Mouse (Mus musculus) liver, embryonic 13.5 days (tissue): Measurements from ENCODE around the gene Pfn2. TPM values are rescaled to one million over a fixed set of nuclear protein-coding genes. Genes with fewer than 3 reads are reported as not detected.
A peak's percentile ranks its signal among the peaks of the same experiment; 100 is the strongest.
"Not testable (repeated sequence)": the region's sequence is repeated elsewhere in the genome, so short reads cannot be mapped to it uniquely, and the experiment has no call there.

Source experiments
- ATAC-seq: fragments of 200-750 bp; cut with Nextera tagmentation; 2 replicates; pipeline ENCODE4 v1.8.0; 2017; ENCODE audit warnings: low read depth, mild to moderate bottlenecking, moderate number of reproducible peaks, moderate library complexity
- DNase-seq: peaks from one replicate; pipeline ENCODE4 v3.0.0; 2022
- H3K27ac ChIP-seq: fragments of 300-500 bp; sonication (generic); 2 replicates; pipeline ENCODE4 v1.5.1; 2015; ENCODE audit warnings: moderate library complexity, mild to moderate bottlenecking, inconsistent platforms
- H3K27me3 ChIP-seq: fragments of 300-500 bp; sonication (generic); 2 replicates; pipeline ENCODE4 v1.6.1; 2015; ENCODE audit warnings: mild to moderate bottlenecking, inconsistent platforms
- H3K36me3 ChIP-seq: fragments of 300-500 bp; sonication (generic); 2 replicates; pipeline ENCODE4 v1.6.1; 2015; ENCODE audit warnings: mild to moderate bottlenecking, inconsistent platforms
- H3K4me1 ChIP-seq: fragments of 300-500 bp; sonication (generic); replicated peaks from 2 replicates; pipeline ENCODE4 v1.6.1; 2015; ENCODE audit warnings: inconsistent platforms
- H3K4me2 ChIP-seq: fragments of 300-500 bp; sonication (generic); 2 replicates; pipeline ENCODE4 v1.6.1; 2015; ENCODE audit warnings: inconsistent platforms, mild to moderate bottlenecking, moderate library complexity
- H3K4me3 ChIP-seq: fragments of 300-500 bp; sonication (generic); replicated peaks from 2 replicates; pipeline ENCODE4 v1.5.1; 2015; ENCODE audit warnings: mild to moderate bottlenecking, inconsistent platforms
- H3K9ac ChIP-seq: fragments of 300-500 bp; sonication (generic); 2 replicates; pipeline ENCODE4 v1.6.1; 2015; ENCODE audit warnings: mild to moderate bottlenecking, inconsistent platforms
- H3K9me3 ChIP-seq: fragments of 300-500 bp; sonication (generic); replicated peaks from 2 replicates; pipeline ENCODE4 v1.6.1; 2016; ENCODE audit warnings: inconsistent platforms
- WGBS: fragments of 180-500 bp; shearing (Covaris S2); methylation state at CpG from one replicate; pipeline ENCODE4 v1.1.7; 2015; ENCODE audit not compliant: insufficient replicate concordance; 5-methylcytosine and 5-hydroxymethylcytosine counted together
- polyA plus RNA-seq: library from polyadenylated mRNA; unstranded; fragments of >200 nt; fragmentation: Nextera tagmentation; extraction: Ambion mirVana; gene quantifications from 2 replicates; pipeline ENCODE4 v1.2.1, GENCODE M21; 2015

Pfn2 gene
- 7.5 and 8.6 TPM in 2 replicates for polyA plus RNA-seq

DNA sequence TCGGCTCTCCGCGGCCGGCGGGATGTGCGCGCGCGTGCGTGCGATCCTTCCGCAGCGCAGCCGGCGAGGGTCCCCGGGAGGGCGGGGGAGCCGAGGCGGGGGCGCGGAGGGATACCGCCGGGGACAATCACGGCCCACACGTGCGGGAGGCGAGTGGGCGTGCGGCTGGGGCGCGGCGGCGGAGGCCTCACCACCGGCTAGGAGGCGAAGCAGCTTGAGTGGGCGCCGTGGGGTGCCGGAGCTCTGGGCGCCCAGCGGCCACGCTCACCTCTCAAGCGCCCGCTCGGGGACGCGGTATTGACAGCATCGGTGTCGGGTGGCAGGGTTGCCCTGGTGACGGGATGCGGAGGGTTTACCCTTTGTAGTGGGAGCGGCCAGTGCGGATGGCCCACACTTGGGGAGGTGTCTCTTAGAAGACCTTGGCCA is at the start of gene Pfn2:
TSS of gene Pfn2 (minus strand) at position 320 of the 426 bp plus-strand sequence.
- ATAC-seq (peak; percentile 35), DNase-seq (peak; percentile 12)
- 1% methylated on average over 44 of the region's 52 CpGs for WGBS
- Histone ChIP-seq H3K4me2 (peak within 1 kb of the TSS; percentile 89), H3K9ac (peak within 1 kb of the TSS; percentile 55), H3K27me3 (peaks cover 32% of the 10 kb centered on the region), H3K27ac (no peak within 1 kb of the TSS), H3K4me1 (peaks cover 19% of the 10 kb centered on the region), H3K4me3 (peak within 1 kb of the TSS; percentile 69), H3K9me3 (no peaks in the 10 kb centered on the region), H3K36me3 (no peaks in the 10 kb centered on the region)

DNA sequence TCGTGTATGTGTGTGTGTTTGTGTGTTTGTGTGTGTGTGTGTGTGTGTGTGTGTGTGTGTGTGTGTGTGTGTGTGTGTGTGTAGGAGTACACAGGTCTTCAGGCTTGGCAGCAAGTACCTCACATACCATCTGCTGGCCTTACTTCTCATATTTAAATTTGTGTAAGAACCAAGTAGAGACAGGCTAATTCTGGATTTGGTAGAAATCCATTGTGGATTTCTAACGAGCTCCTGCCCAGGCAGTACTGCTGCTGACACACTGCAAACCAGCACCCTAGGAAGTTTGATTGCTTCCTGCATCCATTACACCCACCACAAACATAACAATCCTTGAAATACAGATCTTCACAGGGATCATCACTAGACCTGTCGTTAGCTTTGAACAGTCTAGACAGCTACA is 35.1 kb upstream of the Pfn2 start:
- H3K36me3 ChIP-seq, result no peaks in the 10 kb centered on the region
- H3K9ac ChIP-seq, result no peak overlapping the region
- no peak overlapping the region for H3K4me2 ChIP-seq
- ATAC-seq (no peak), DNase-seq (no peak)
- H3K4me3 ChIP-seq, result no peak overlapping the region
- H3K27ac ChIP-seq, result no peak overlapping the region
- no peaks in the 10 kb centered on the region for H3K27me3 ChIP-seq
- H3K9me3 ChIP-seq, result no peaks in the 10 kb centered on the region
- WGBS, result 42% methylated on average over 3 of the region's 3 CpGs
- H3K4me1 ChIP-seq, result no peaks in the 10 kb centered on the region

DNA sequence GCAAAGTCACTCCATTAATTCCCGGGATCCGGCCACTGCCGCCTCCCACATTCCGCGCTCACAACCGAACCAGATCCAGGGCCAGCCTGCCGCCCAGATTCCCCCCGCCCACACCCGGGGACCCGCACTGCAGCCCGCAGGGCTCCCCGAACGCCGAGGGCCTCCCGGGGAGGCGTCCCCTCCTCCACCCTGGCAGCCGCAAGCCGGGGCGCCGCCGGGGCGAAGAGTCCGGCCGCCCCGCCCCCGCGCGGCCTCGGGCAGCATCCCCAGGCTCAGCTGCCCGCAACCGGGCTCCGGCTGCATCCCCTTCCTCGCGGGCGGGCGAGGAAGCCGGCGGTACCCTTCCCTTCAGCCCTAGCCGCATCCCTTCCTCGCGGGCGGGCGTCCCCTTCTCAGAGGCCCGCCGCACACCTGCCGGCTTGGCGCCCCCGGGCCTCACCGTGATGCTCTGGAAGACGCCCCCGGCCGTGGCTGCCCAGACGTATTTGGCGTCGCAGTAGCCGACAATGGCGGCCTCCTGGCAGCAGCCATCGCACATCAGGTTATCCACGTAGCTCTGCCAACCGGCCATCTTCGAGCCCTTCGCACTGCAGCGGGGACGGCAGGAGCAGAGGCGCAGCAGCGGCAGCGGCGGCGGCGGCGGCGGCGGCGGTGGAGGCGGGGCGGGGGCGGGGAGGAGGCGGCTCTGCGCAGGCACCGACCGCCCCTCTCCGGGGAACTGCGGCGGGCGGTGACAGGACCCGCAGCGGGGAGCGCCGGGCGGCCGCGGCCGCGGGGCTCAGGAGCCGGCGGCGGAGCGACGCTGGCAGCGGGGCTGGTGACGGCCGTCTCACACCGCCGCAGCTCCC is 743 bp downstream of the Pfn2 start:
- peak overlapping the region; percentile 69 for H3K4me3 ChIP-seq
- no peaks in the 10 kb centered on the region for H3K9me3 ChIP-seq
- DNase-seq (peak; percentile 4), ATAC-seq (peak; percentile 83)
- H3K36me3 ChIP-seq, result no peaks in the 10 kb centered on the region
- peak overlapping the region; percentile 55 for H3K9ac ChIP-seq
- H3K27me3 ChIP-seq, result peaks cover 32% of the 10 kb centered on the region
- H3K4me1 ChIP-seq, result peaks cover 19% of the 10 kb centered on the region
- WGBS, result under 1% methylated on average over 81 of the region's 104 CpGs
- no peak overlapping the region for H3K27ac ChIP-seq
- peak overlapping the region; percentile 89 for H3K4me2 ChIP-seq

DNA sequence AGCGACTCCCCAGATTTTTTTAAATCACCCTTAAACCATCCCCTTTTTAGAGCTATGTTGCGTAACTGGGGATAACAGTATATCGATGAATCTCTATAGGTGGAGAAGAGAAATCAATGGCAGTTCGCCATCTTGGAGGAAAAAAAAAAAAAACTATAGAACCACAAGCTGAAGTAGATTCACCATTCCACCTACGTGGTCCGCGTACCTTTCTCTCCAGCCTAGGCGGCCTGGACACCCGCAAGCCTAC is 1.3 kb downstream of the Pfn2 start:
- Histone ChIP-seq H3K4me2 (peak overlapping the region; percentile 89), H3K9ac (peak overlapping the region; percentile 55), H3K4me3 (peak overlapping the region; percentile 69), H3K27me3 (peaks cover 32% of the 10 kb centered on the region), H3K4me1 (peaks cover 19% of the 10 kb centered on the region), H3K36me3 (no peaks in the 10 kb centered on the region), H3K9me3 (no peaks in the 10 kb centered on the region), H3K27ac (no peak overlapping the region)
- no peak for ATAC-seq
- DNase-seq, result no peak
- 11% methylated on average over 9 of the region's 9 CpGs for WGBS

DNA sequence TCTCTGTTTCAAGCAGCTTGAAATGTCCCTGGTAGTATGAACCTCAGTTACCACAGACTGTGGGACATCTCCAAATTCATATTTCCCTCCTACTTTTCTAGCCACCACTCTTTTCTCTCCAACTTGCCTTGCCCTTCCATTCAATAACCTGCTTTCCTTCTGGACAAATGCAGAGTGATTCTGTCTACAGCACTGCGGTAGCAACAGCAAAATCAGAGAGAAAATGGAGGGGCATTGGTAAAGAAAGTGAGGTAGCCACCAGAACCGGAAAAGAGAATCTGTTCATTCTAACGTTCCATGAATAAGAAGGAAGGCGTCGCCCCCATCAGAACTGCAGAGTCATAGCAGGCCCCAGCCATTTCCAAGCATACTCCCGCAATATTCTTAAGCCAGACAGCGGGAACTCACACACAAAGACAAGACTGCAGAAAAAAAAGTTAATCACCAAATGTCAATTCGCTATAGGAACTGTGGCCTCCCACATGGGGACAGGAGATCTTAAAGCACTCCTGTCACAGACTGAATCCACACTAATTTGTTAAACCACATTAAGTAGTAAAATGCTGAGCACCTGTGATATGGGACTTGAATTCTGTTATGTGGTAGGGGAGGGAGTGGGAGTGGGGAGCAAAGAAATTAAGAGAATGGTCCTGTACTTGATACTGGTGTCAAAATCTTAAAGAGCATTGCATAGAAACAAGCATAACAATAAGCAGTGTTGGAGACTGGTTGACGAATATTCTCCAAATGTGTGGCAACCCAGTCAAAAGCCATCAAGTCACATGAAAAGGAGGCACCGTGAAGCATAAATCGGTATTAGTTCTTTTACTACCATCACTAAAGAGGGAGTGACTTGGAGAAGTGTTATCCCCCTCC is 1.9 kb downstream of the Pfn2 start:
- Histone ChIP-seq H3K27me3 (peaks cover 32% of the 10 kb centered on the region), H3K4me1 (peaks cover 19% of the 10 kb centered on the region), H3K36me3 (no peaks in the 10 kb centered on the region), H3K9ac (no peak overlapping the region), H3K27ac (no peak overlapping the region), H3K9me3 (no peaks in the 10 kb centered on the region), H3K4me3 (peak overlapping the region; percentile 69), H3K4me2 (peak overlapping the region; percentile 89)
- DNase-seq, result no peak
- ATAC-seq, result no peak
- 40% methylated on average over 11 of the region's 11 CpGs for WGBS

DNA sequence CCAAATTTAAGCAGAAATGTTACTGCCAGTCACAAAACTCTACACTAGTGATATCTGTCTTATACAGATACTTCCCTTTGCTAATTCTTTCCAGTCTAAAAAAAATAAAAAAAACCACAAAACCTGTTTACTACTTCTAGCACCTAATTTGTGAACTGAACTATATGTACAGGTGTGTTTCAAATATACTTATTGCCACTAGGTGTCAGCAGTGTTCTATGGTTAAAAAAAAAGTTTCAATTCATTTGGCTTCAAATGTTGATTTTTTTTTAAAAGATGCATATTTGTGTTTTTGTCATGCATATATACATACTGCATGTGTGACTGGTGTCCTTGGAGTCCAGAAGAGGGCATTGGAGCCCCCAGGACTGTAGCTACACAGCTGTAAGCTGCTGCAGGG is 4.1 kb downstream of the Pfn2 start:
- Histone ChIP-seq H3K4me2 (no peak overlapping the region), H3K4me1 (peaks cover 19% of the 10 kb centered on the region), H3K27me3 (peaks cover 32% of the 10 kb centered on the region), H3K36me3 (no peaks in the 10 kb centered on the region), H3K4me3 (no peak overlapping the region), H3K27ac (no peak overlapping the region), H3K9me3 (no peaks in the 10 kb centered on the region), H3K9ac (no peak overlapping the region)
- DNase-seq (no peak), ATAC-seq (no peak)

DNA sequence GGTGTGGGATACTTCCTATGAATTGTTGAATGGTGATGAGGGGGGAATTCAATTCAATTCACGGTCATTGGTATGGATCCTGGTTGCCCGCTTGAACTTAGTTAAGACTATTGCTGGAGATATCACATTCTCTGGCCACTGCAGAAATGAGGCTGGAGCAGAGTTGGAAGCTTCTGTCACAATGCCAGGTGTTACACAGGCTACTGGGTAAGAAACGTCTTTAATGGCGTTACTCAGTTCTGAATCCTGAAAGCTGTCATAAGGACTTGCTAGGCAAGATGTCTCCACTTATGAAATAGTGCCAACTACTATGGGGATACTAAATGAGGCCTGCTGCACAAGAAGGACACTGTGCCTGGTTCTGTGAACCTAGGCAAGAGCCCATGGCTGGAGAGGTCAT is 11.0 kb downstream of the Pfn2 start:
- no peaks in the 10 kb centered on the region for H3K4me1 ChIP-seq
- H3K27ac ChIP-seq, result no peak overlapping the region
- H3K27me3 ChIP-seq, result no peaks in the 10 kb centered on the region
- no peak overlapping the region for H3K9ac ChIP-seq
- WGBS, result 76% methylated on average over 4 of the region's 4 CpGs
- no peaks in the 10 kb centered on the region for H3K9me3 ChIP-seq
- no peak overlapping the region for H3K4me3 ChIP-seq
- no peaks in the 10 kb centered on the region for H3K36me3 ChIP-seq
- DNase-seq, result no peak
- no peak overlapping the region for H3K4me2 ChIP-seq
- ATAC-seq, result no peak

DNA sequence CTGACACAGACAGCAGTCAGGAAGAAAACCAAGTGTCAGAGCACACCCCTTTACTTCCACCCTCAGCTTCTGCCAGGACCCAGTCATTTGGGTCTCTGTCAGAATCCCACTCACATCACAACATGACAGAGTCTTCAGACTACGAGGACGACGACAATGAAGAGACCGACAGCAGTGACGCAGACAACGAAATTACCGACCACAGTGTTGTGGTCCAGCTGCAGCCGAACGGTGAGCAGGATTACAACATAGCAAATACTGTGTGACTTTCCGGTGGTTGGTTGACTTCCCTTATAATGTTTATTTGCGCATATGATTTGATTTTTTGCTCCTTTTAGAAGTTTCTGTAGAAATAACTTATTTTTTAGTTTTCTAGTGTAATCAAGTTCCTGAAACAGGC is 14.3 kb downstream of the Pfn2 start:
- Histone ChIP-seq H3K9me3 (no peaks in the 10 kb centered on the region), H3K36me3 (no peaks in the 10 kb centered on the region), H3K4me3 (no peak overlapping the region), H3K4me1 (no peaks in the 10 kb centered on the region), H3K27ac (no peak overlapping the region), H3K9ac (no peak overlapping the region), H3K4me2 (no peak overlapping the region), H3K27me3 (no peaks in the 10 kb centered on the region)
- WGBS, result 79% methylated on average over 11 of the region's 11 CpGs
- DNase-seq (no peak), ATAC-seq (no peak)

DNA sequence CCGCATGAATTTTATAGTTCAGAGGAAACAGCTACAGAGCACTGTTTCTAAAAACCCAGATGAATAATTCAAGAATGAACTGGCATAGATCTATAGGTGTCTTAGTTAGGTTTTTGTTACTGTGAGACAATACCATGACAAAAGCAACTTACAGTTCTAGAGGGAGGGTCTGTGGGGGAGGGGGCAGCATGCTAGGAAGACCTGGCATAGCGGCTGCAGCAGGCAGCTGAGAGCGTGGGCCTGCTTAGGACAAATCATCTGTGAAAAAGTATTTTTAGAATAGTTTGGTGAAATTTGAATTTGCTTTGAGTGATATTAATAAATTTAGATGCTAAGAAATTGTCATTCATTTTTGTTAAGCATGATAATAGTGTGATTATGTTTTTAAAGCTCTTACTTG is 22.0 kb downstream of the Pfn2 start:
- DNase-seq, result no peak
- Histone ChIP-seq H3K9ac (no peak overlapping the region), H3K4me1 (no peaks in the 10 kb centered on the region), H3K4me3 (no peak overlapping the region), H3K27ac (no peak overlapping the region), H3K9me3 (no peaks in the 10 kb centered on the region), H3K36me3 (peaks cover 5% of the 10 kb centered on the region; the same call in 1 of the 2 replicates), H3K27me3 (no peaks in the 10 kb centered on the region), H3K4me2 (no peak overlapping the region)
- no peak for ATAC-seq
- WGBS, result 80% methylated on average over 3 of the region's 3 CpGs

DNA sequence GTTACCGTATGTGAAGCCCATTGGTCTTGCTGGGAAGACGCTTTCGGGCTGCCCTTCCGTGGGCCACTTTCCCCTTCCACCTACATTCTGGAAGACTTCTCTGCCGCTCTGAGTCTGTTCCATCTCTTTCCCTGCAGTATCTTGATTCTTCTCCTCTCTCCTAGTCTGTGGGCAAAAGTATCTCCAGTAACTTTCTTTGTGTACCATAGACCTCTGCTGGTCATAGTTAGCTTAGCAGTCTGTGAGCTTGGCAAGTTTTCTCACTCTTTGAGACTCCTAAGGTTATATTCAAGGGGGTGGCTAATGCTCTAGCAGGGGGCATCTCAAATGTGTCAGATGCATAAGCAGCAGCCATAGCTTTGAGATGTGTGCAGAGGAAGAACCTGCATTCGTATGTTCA is 32.4 kb downstream of the Pfn2 start:
- WGBS, result 79% methylated on average over 6 of the region's 6 CpGs
- DNase-seq (no peak), ATAC-seq (no peak)
- H3K9ac ChIP-seq, result no peak overlapping the region
- H3K4me1 ChIP-seq, result no peaks in the 10 kb centered on the region
- H3K27me3 ChIP-seq, result no peaks in the 10 kb centered on the region
- H3K36me3 ChIP-seq, result no peaks in the 10 kb centered on the region
- no peak overlapping the region for H3K27ac ChIP-seq
- no peaks in the 10 kb centered on the region for H3K9me3 ChIP-seq
- H3K4me2 ChIP-seq, result no peak overlapping the region
- no peak overlapping the region for H3K4me3 ChIP-seq

DNA sequence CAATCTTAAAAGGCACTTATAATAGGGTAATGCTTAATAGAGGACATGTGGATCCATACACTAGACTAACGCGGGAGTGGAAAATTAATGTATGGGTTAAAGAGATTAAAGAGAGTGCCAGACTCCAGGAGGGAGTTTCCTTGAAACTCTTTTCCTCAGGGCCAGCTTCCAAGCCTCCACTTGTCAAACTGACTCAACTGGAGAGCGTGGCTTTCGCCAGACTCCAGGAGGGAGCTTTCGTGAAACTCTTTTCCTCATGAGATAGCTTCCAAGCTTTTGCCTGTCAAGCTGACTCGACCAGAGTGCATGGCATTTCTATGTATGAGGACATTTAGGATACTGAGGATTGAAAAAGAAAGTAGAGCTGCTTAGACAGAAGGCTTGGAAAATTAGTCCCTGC is 52.8 kb downstream of the Pfn2 start:
- H3K27me3 ChIP-seq, H3K27ac ChIP-seq, ATAC-seq, H3K9me3 ChIP-seq, DNase-seq, H3K4me2 ChIP-seq, H3K4me1 ChIP-seq, H3K4me3 ChIP-seq, H3K36me3 ChIP-seq, H3K9ac ChIP-seq: not testable (repeated sequence)
- WGBS, result 68% methylated on average over 6 of the region's 6 CpGs
